Mouse (Mus musculus): ENCODE results near the gene Lmo1. TPM values are rescaled to one million over a fixed set of nuclear protein-coding genes. Genes with fewer than 3 reads are reported as not detected.
"Not testable (repeated sequence)": the region's sequence is repeated elsewhere in the genome, so short reads cannot be mapped to it uniquely, and the experiment has no call there.

Lmo1 gene
- total and polyA plus RNA-seq, 2 experiments from 2014 or later: 59.4 to 86.5 TPM

DNA sequence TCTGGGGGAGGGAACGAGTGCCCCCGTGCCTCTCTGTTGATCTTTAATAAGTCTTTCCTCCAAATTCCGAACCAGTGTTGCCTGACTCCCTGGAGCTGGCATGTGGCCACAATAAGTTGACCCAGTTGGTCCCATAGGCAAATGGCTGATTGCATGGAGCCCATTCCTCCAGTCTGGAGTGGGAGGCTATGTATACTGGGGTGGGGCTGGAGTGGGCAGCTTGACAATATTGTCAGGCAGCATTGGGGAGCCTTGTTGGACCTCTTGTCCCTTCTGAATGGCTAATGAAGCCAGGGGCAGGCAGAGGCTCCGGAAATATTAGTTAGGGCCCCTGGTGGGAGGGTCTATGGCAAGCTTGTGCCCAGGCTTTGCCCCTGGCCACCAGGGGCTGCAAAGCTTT, 59.1 kb downstream of the Lmo1 start:
- ATAC-seq (0 out of 2 replicates have a peak, but pooled peaks have one; percentile 4), DNase-seq (no peak)
- H3K27me3 ChIP-seq (ENCODE audit: insufficient read depth, low read length): no peaks in the 10 kb centered on the region
- H3K4me1 ChIP-seq (ENCODE audit: insufficient read depth): peaks cover 5% of the 10 kb centered on the region; the same call in 1 of the 2 replicates
- H3K36me3 ChIP-seq (ENCODE audit: insufficient read depth): no peaks in the 10 kb centered on the region
- H3K4me3 ChIP-seq (ENCODE audit: low read depth, low read length): no peak overlapping the region
- no peaks in the 10 kb centered on the region for H3K9me3 ChIP-seq (ENCODE audit: low read length)
- H3K9ac ChIP-seq: no peak overlapping the region
- 24% methylated on average over 4 of the region's 4 CpGs for WGBS
- 0 out of 2 replicates have a peak overlapping the region, but pooled peaks have one; percentile 15 for H3K27ac ChIP-seq (ENCODE audit: low read depth, low read length)
- no peak overlapping the region for H3K4me2 ChIP-seq (ENCODE audit: low read depth)
- TF ChIP-seq CTCF (IDR thresholded peaks at IDR 0.05; ENCODE audit: low read depth): no peak

DNA sequence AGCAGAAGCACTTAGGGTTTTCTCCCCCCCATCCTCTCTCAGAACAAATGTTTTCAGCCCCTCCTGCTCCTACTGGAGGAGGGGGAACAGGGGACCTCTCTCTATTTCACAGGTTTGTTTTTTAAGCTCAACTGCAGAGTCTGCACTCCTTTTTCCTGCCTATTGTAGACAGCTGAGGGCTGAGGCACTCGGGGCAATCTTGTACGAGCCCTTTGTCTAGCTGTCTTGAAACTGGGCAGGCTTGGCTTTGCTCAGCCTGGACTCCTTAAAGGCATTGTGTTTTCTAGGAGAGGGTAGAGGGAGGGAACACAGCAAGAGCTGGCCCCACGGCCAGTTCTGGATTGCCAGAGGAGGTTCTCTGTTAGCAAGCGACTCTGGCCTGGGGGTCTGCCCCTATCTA, 59.5 kb downstream of the Lmo1 start:
- 0% methylated on average over 1 of the region's 4 CpGs for WGBS
- H3K27ac ChIP-seq (ENCODE audit: low read depth, low read length): not testable (repeated sequence)

DNA sequence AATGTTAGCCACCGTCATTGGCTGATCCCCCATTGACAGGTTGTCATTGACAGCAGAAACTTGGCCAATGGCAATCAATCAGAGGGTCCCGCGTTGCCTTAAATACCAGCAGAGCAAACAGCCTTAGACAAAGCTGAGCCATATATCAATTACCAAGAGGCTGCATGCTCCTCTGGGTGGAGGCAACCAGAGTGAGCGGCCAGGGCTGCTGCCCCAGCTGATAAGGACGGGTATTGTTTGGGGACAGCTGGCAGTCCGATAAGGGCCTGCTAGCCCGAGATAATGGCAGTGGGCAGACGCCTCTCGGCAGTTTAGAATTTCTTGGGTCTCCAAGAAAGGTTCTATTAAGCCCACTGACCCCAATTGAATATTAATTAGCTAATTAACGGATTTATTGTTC, 60.1 kb downstream of the Lmo1 start:
- no peaks in the 10 kb centered on the region for H3K9me3 ChIP-seq (ENCODE audit: low read length)
- H3K36me3 ChIP-seq (ENCODE audit: insufficient read depth): no peaks in the 10 kb centered on the region
- TF ChIP-seq CTCF (IDR thresholded peaks at IDR 0.05; ENCODE audit: low read depth): no peak
- H3K4me3 ChIP-seq (ENCODE audit: low read depth, low read length): no peak overlapping the region
- H3K4me2 ChIP-seq (ENCODE audit: low read depth): no peak overlapping the region
- DNase-seq (peak; percentile 48), ATAC-seq (peak; percentile 47)
- H3K4me1 ChIP-seq (ENCODE audit: insufficient read depth): peaks cover 5% of the 10 kb centered on the region; the same call in 1 of the 2 replicates
- H3K27me3 ChIP-seq (ENCODE audit: insufficient read depth, low read length): no peaks in the 10 kb centered on the region
- WGBS: 10% methylated on average over 10 of the region's 10 CpGs
- H3K27ac ChIP-seq (ENCODE audit: low read depth, low read length): no peak overlapping the region
- no peak overlapping the region for H3K9ac ChIP-seq

More for the DNA sequence above, 59.5 kb downstream of the Lmo1 start:
- H3K9me3 ChIP-seq (ENCODE audit: low read length); DNase-seq; H3K4me1 ChIP-seq (ENCODE audit: insufficient read depth); H3K4me2 ChIP-seq (ENCODE audit: low read depth); H3K9ac ChIP-seq; H3K36me3 ChIP-seq (ENCODE audit: insufficient read depth); H3K4me3 ChIP-seq (ENCODE audit: low read depth, low read length); H3K27me3 ChIP-seq (ENCODE audit: insufficient read depth, low read length): not testable (repeated sequence)
- peak; percentile 85 for ATAC-seq

DNA sequence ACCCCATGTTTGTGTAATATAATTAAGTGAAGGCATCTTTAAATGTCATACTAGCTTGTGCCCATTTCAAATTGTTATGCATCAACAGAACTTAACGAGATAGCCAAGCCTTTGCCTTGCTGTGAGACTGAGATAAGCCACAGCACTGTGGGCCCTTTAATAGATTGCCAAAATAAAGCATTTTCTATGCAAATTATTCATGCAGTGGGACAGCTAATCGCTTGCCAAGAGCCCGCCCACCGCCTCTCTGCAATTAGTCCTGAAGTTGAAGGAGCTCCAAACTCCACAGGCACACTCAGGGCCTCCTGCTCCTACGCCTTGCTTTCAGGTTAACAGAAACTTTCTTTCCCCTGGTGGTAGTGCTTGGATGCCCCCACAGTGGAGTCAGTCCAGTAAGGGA, 64.0 kb downstream of the Lmo1 start:
- Histone ChIP-seq H3K4me2 (ENCODE audit: low read depth) (no peak overlapping the region), H3K27ac (ENCODE audit: low read depth, low read length) (no peak overlapping the region), H3K9me3 (ENCODE audit: low read length) (no peaks in the 10 kb centered on the region), H3K9ac (no peak overlapping the region), H3K4me3 (ENCODE audit: low read depth, low read length) (no peak overlapping the region), H3K27me3 (ENCODE audit: insufficient read depth, low read length) (no peaks in the 10 kb centered on the region), H3K4me1 (ENCODE audit: insufficient read depth) (peaks cover 3% of the 10 kb centered on the region; the same call in 1 of the 2 replicates), H3K36me3 (ENCODE audit: insufficient read depth) (no peaks in the 10 kb centered on the region)
- ATAC-seq: peak; percentile 62; the same call in 1 of the 2 replicates
- WGBS: 24% methylated on average over 5 of the region's 5 CpGs
- DNase-seq: peak; percentile 67
- no peak; the same call in 1 of the 2 replicates for TF ChIP-seq CTCF (IDR thresholded peaks at IDR 0.05; ENCODE audit: low read depth)

DNA sequence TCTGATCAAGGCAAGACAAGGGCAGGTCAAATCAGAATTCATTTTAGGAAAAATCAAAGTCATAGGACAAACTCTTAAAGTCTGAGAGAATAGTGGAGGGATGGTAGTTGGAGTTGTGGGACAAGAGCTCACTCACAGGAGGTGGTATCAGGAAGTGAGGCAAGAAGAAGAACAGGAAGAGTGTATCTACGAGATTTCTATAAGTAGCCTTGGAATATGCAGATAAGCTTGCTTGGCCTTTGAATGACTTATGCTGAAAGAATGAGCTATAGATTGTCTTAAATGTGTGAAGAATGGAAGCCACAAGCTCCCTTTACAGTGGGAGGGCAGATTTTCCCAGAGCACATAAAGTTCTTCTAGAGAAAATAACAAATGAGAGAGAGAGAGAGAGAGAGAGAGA, 70.1 kb downstream of the Lmo1 start:
- no peaks in the 10 kb centered on the region for H3K9me3 ChIP-seq (ENCODE audit: low read length)
- 64% methylated on average over 1 of the region's 1 CpGs for WGBS
- no peak for ATAC-seq

DNA sequence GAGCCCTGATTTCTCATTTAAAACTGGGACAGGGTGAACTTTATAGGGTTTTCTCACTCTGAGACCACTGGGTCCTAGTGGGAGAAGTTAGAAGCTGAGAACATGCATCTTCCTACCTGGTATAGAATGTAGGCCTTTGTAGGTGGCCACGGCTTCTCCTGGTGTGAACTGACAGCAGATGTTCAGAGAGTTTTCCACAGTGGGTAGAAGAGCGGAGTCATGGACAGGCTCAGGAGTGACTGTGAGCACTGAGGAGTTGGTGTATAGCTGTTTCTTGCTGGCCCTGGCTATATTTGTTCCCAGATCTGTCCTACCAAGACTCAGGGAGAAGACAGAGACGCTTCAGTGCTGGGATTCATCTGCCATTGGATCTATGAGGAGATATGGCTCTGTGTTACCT, 73.8 kb downstream of the Lmo1 start:
- H3K36me3 ChIP-seq (ENCODE audit: insufficient read depth): no peaks in the 10 kb centered on the region
- H3K4me1 ChIP-seq (ENCODE audit: insufficient read depth): no peaks in the 10 kb centered on the region
- TF ChIP-seq CTCF (IDR thresholded peaks at IDR 0.05; ENCODE audit: low read depth): no peak
- H3K4me3 ChIP-seq (ENCODE audit: low read depth, low read length): no peak overlapping the region
- no peak overlapping the region for H3K4me2 ChIP-seq (ENCODE audit: low read depth)
- no peaks in the 10 kb centered on the region for H3K27me3 ChIP-seq (ENCODE audit: insufficient read depth, low read length)
- H3K9ac ChIP-seq: no peak overlapping the region
- DNase-seq: no peak
- 92% methylated on average over 3 of the region's 3 CpGs for WGBS
- no peak overlapping the region for H3K27ac ChIP-seq (ENCODE audit: low read depth, low read length)
- no peak for ATAC-seq
- H3K9me3 ChIP-seq (ENCODE audit: low read length): no peaks in the 10 kb centered on the region

More for the DNA sequence above, 70.1 kb downstream of the Lmo1 start:
- Histone ChIP-seq H3K27ac (ENCODE audit: low read depth, low read length) (no peak overlapping the region), H3K4me3 (ENCODE audit: low read depth, low read length) (no peak overlapping the region), H3K36me3 (ENCODE audit: insufficient read depth) (no peaks in the 10 kb centered on the region), H3K9ac (no peak overlapping the region), H3K4me1 (ENCODE audit: insufficient read depth) (no peaks in the 10 kb centered on the region), H3K4me2 (ENCODE audit: low read depth) (no peak overlapping the region), H3K27me3 (ENCODE audit: insufficient read depth, low read length) (no peaks in the 10 kb centered on the region)
- no peak for DNase-seq
- no peak for TF ChIP-seq CTCF (IDR thresholded peaks at IDR 0.05; ENCODE audit: low read depth)

DNA sequence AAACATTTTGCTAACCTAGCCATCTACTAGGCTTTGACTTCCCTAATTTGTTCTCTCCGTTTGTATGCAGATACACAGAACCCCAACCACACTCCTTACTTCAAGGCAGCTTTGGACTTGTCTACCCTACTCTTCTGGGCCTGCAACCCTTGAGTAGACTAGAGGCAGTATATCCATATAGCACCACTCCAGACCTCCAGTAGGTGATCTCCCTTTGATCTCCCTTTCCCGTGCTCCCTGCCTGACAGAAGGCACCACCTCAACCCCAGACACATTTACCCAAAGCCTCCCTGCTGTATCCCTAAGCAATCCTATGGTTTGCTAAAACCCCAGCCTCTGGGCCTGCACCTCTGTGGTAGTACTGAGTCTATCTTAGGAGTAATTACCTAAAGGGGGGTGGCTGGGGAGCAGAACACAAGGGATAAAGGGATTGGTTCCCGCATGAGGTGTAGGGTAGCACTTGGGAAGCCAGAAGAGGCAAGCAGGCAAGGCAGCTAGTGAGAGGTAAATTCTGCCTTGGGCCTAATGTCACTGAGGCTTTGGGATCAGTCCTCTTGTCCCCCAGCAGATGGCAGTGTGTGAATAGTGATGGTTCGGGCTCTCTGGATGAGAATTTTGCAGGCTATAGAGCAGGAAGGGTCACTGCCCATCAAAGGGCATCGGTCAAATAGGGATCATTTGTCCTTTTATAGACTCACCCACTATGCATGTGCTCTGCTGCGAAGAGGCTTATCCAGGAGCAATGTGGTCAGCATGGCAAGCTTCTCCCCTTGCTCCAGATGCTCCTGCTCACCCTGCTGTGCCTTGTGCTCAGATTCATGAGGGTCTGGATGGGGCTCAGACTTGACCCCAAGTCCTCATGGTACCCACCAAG, 76.6 kb downstream of the Lmo1 start:
- H3K36me3 ChIP-seq (ENCODE audit: insufficient read depth): no peaks in the 10 kb centered on the region
- WGBS: 28% methylated on average over 6 of the region's 6 CpGs

More for the DNA sequence above, 76.6 kb downstream of the Lmo1 start:
- TF ChIP-seq CTCF (IDR thresholded peaks at IDR 0.05; ENCODE audit: low read depth): peak; percentile 84
- H3K27me3 ChIP-seq (ENCODE audit: insufficient read depth, low read length): no peaks in the 10 kb centered on the region
- DNase-seq: peak; percentile 68
- H3K4me3 ChIP-seq (ENCODE audit: low read depth, low read length): no peak overlapping the region
- H3K27ac ChIP-seq (ENCODE audit: low read depth, low read length): no peak overlapping the region
- no peak overlapping the region for H3K4me2 ChIP-seq (ENCODE audit: low read depth)
- H3K9me3 ChIP-seq (ENCODE audit: low read length): no peaks in the 10 kb centered on the region
- ATAC-seq: peak; percentile 74
- no peaks in the 10 kb centered on the region for H3K4me1 ChIP-seq (ENCODE audit: insufficient read depth)
- no peak overlapping the region for H3K9ac ChIP-seq
